Mouse (Mus musculus) left cerebral cortex, adult 9 months (tissue): ENCODE measurements around the gene 1110008L16Rik.
"Not testable (repeated sequence)": the region's sequence is repeated elsewhere in the genome, so short reads cannot be mapped to it uniquely, and the experiment has no call there.

ENCODE experiments used
- DNase-seq, 2 experiments: peaks; one replicate each; pipeline ENCODE4 v3.0.0; 2022; ENCODE audit warnings: low spot score in 2 of 2

The 1110008L16Rik gene

DNA sequence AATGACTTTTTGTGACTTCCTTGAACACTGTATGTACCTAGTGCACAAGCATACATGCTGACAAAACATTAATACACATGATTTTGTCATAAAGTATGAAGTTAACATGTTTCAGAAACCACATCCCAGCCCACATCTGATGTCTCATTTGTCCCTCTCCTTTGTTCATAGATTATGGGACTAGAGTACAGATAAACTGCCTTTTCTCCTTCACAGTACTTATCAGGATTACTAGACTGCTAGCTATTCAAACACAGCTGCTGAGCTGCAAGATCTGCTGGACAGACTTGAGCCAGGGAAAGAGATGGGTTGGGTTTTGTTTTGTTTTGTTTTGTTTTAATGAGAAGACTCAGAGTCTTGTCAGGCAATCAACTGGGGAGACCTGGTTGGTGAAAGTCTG lies 92.7 kb downstream of the 1110008L16Rik start:
- no peak for DNase-seq

GRCm38 (mm10) chr12:55392733-55393577 lies 93.6 kb downstream of the 1110008L16Rik start:
- DNase-seq, result no peak

- DNase-seq, result not testable (repeated sequence)
Measured at GRCm38 (mm10) chr12:55395601-55396000, 96.2 kb downstream of the 1110008L16Rik start.

DNA sequence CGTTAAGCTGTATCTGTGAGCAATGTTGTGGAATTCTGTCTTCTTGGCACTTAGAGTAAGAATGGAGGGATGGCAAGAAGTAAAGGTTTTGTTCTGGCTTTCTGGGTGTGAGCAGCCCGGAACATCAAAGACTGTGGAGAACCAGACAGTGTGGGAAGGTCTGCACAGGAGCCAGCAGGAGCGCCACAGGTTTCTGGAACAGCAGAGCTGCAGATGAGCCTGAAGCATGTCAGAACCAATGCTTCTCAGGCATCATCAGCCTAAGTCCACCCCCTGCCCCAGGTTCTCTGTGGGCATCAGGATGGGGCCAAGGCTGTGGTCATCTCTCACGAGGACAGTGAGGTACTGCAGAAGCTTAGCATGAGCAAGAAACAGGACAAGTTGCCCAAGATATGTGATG lies 97.2 kb downstream of the 1110008L16Rik start:
- no peak for DNase-seq

GRCm38 (mm10) chr12:55397544-55398239 lies 98.3 kb downstream of the 1110008L16Rik start:
- DNase-seq, result no peak

DNA sequence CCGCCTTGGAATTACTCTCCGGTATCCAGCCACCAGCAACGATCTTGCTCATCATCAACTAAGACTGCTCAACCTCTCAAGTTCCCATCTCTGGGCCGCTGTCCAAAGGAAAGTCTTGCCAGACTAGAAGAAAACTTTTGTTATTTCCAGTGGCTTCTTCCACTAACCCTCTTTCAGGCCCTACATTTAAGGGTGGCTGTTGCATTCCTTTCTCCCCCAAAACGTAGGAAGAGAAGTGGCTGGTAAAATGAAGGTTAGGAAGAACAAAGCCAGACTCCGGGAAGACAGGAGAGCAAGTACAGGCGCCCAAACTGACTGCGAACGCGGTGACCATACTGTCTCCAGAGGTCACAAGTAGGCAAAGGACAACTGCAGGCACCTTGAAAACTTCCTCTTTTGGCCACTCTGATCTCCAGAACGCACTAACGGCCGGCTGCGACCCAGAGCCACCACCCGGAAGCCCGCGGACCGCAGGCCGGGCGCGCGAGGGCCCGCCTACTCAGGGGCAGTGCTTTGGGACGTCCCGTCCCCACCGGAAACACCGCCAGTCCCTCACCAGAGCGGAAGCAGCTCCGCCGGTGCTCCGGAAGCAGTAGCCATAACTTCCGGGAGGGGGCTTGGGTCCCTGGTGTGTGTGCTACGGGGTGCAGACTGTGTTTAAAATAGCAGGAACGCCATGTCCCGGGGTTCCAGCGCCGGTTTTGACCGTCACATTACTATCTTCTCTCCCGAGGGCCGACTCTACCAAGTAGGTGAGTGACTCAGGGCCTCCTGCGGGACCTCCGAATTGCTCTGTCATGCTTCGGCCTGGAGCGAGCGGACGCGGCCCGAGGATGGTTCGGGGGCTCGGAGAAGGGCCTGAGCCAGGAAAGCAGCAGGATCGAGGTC lies 99.1 kb downstream of the 1110008L16Rik start:
- peak; percentile 59 to 86 for DNase-seq

DNA sequence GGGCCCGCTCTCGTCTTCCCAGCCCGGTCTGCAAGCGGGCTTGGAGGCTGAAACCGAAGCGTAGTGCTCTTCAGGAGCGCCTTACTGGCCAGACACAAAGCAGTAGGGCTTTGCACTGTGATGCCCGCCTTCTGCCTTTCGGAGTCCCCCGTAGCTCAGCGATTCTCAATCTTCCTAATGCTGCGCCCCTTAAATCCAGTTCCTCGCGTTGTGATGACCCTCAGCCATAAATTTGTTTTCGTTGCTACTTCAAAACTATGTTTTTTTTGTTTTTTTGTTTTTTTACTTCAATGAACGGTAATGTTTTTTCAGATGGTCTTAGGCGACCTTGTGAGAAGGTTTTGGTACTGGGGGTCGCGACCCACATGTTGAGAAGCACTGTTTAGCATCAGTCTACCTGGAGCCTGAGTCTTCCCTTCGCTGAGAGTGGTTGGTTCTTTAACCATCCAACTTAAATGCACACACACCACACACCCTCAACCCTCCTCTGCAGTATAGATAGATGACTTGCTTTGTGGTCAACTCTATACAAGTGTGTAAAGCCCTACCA lies 99.8 kb downstream of the 1110008L16Rik start:
- DNase-seq, result no peak

GRCm38 (mm10) chr12:55407888-55408287 lies 108.5 kb downstream of the 1110008L16Rik start:
- DNase-seq, result no peak

GRCm38 (mm10) chr12:55415255-55415654 lies 115.9 kb downstream of the 1110008L16Rik start:
- no peak for DNase-seq

GRCm38 (mm10) chr12:55415762-55416161 lies 116.4 kb downstream of the 1110008L16Rik start:
- DNase-seq, result no peak

- DNase-seq, result no peak
Measured at GRCm38 (mm10) chr12:55420220-55420619, 120.8 kb downstream of the 1110008L16Rik start.

GRCm38 (mm10) chr12:55422057-55422456 lies 122.7 kb downstream of the 1110008L16Rik start:
- DNase-seq, result no peak

GRCm38 (mm10) chr12:55426300-55426699 lies 126.9 kb downstream of the 1110008L16Rik start:
- DNase-seq, result no peak

DNA sequence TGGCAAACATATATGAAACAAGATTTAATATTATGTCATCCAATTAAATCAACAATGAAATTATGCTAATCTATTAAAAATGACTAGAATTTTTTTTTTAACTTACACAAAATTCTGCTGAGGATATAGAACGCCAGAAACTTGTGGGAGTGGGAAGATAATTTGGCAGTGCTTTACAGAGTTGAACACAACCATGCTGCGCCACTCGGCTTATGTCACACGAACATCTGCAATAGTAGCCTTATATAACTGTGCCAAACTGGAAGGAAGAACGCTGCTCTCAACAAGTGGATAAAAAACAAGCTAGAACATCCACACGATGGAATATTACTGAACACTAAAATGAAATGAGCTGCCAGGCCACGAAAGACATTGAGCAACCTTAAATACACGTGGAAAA lies 129.8 kb downstream of the 1110008L16Rik start:
- no peak for DNase-seq

GRCm38 (mm10) chr12:55429956-55430355 lies 130.6 kb downstream of the 1110008L16Rik start:
- DNase-seq, result no peak
